Mouse (Mus musculus) liver, embryonic 13.5 days (tissue): Measurements from ENCODE around the gene Bex3. TPM values are rescaled to one million over a fixed set of nuclear protein-coding genes. Genes with fewer than 3 reads are reported as not detected.
"Not testable (repeated sequence)": the region's sequence is repeated elsewhere in the genome, so short reads cannot be mapped to it uniquely, and the experiment has no call there.

Experiments
- ATAC-seq: fragments of 200-750 bp; cut with Nextera tagmentation; 2 replicates; pipeline ENCODE4 v1.8.0; 2017; ENCODE audit warnings: low read depth, mild to moderate bottlenecking, moderate number of reproducible peaks, moderate library complexity
- DNase-seq: peaks from one replicate; pipeline ENCODE4 v3.0.0; 2022
- H3K27ac ChIP-seq: fragments of 300-500 bp; sonication (generic); 2 replicates; pipeline ENCODE4 v1.5.1; 2015; ENCODE audit warnings: moderate library complexity, mild to moderate bottlenecking, inconsistent platforms
- H3K27me3 ChIP-seq: fragments of 300-500 bp; sonication (generic); 2 replicates; pipeline ENCODE4 v1.6.1; 2015; ENCODE audit warnings: mild to moderate bottlenecking, inconsistent platforms
- H3K36me3 ChIP-seq: fragments of 300-500 bp; sonication (generic); 2 replicates; pipeline ENCODE4 v1.6.1; 2015; ENCODE audit warnings: mild to moderate bottlenecking, inconsistent platforms
- H3K4me1 ChIP-seq: fragments of 300-500 bp; sonication (generic); replicated peaks from 2 replicates; pipeline ENCODE4 v1.6.1; 2015; ENCODE audit warnings: inconsistent platforms
- H3K4me2 ChIP-seq: fragments of 300-500 bp; sonication (generic); 2 replicates; pipeline ENCODE4 v1.6.1; 2015; ENCODE audit warnings: inconsistent platforms, mild to moderate bottlenecking, moderate library complexity
- H3K4me3 ChIP-seq: fragments of 300-500 bp; sonication (generic); replicated peaks from 2 replicates; pipeline ENCODE4 v1.5.1; 2015; ENCODE audit warnings: mild to moderate bottlenecking, inconsistent platforms
- H3K9ac ChIP-seq: fragments of 300-500 bp; sonication (generic); 2 replicates; pipeline ENCODE4 v1.6.1; 2015; ENCODE audit warnings: mild to moderate bottlenecking, inconsistent platforms
- H3K9me3 ChIP-seq: fragments of 300-500 bp; sonication (generic); replicated peaks from 2 replicates; pipeline ENCODE4 v1.6.1; 2016; ENCODE audit warnings: inconsistent platforms
- WGBS: fragments of 180-500 bp; shearing (Covaris S2); methylation state at CpG from one replicate; pipeline ENCODE4 v1.1.7; 2015; ENCODE audit not compliant: insufficient replicate concordance; 5-methylcytosine and 5-hydroxymethylcytosine counted together
- polyA plus RNA-seq: library from polyadenylated mRNA; unstranded; fragments of >200 nt; fragmentation: Nextera tagmentation; extraction: Ambion mirVana; gene quantifications from 2 replicates; pipeline ENCODE4 v1.2.1, GENCODE M21; 2015

Bex3 gene
- 238 and 269 TPM in 2 replicates for polyA plus RNA-seq

GRCm38 (mm10) chrX:136269743-136270392 lies at the start of gene Bex3:
Gene Bex3, plus strand, starts transcription at chrX:136270253.
- not testable (repeated sequence) for H3K27me3 ChIP-seq, H3K9me3 ChIP-seq

DNA sequence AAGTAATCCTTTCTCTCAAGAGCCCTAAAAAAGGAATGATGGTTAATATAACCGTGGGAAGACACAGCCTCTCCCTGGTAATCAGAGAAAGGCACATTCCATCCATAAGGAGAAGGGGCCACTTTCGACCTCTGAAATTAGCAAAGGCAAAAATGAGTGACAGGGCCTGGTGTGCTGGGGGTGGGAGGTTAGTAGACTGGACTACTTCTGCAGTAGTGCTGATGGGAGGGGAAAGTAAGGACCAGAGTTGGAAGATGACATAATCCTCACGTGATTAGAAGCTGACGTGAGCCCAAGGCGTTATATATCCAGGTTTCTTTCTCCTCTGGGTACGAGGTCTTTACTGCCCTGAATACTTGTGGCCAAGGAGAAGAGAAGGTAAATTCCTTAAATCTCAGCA lies 46.3 kb upstream of the Bex3 start:
- WGBS, result 61% methylated on average over 6 of the region's 6 CpGs

More at GRCm38 (mm10) chrX:136269743-136270392, at the start of gene Bex3:
- not testable (repeated sequence) for H3K27ac ChIP-seq, H3K36me3 ChIP-seq, H3K4me1 ChIP-seq
- WGBS, result 62% methylated on average over 5 of the region's 30 CpGs
- ATAC-seq (peak; percentile 97), DNase-seq (peak; percentile 52)
- Histone ChIP-seq H3K4me3 (peak within 1 kb of the TSS; percentile 56), H3K9ac (peak within 1 kb of the TSS; percentile 65), H3K4me2 (peak within 1 kb of the TSS; percentile 56)

GRCm38 (mm10) chrX:136227768-136228167 lies 42.3 kb upstream of the Bex3 start:
- WGBS, result 62% methylated on average over 4 of the region's 5 CpGs
- no peak for DNase-seq
- no peak overlapping the region for H3K4me3 ChIP-seq
- H3K9me3 ChIP-seq, result no peaks in the 10 kb centered on the region
- H3K36me3 ChIP-seq, result no peaks in the 10 kb centered on the region
- no peaks in the 10 kb centered on the region for H3K4me1 ChIP-seq
- no peaks in the 10 kb centered on the region; the same call in 1 of the 2 replicates for H3K27me3 ChIP-seq
- no peak overlapping the region for H3K4me2 ChIP-seq
- H3K9ac ChIP-seq, result no peak overlapping the region
- H3K27ac ChIP-seq, result no peak overlapping the region
- no peak for ATAC-seq

More for the DNA sequence above, 46.3 kb upstream of the Bex3 start:
- DNase-seq, result no peak
- H3K9me3 ChIP-seq, result no peaks in the 10 kb centered on the region
- H3K4me2 ChIP-seq, result no peak overlapping the region
- H3K27ac ChIP-seq, result no peak overlapping the region
- no peaks in the 10 kb centered on the region; the same call in 1 of the 2 replicates for H3K27me3 ChIP-seq
- H3K4me1 ChIP-seq, result no peaks in the 10 kb centered on the region
- H3K9ac ChIP-seq, result no peak overlapping the region
- H3K4me3 ChIP-seq, result no peak overlapping the region
- H3K36me3 ChIP-seq, result no peaks in the 10 kb centered on the region
- ATAC-seq, result no peak

GRCm38 (mm10) chrX:136238118-136238517 lies 31.9 kb upstream of the Bex3 start:
- no peaks in the 10 kb centered on the region for H3K36me3 ChIP-seq
- H3K27ac ChIP-seq, result no peak overlapping the region
- H3K9ac ChIP-seq, result no peak overlapping the region
- no peaks in the 10 kb centered on the region for H3K27me3 ChIP-seq
- 0 out of 2 replicates have a peak, but pooled peaks cover 6% of the 10 kb centered on the region for H3K4me1 ChIP-seq
- no peak for ATAC-seq
- 40% methylated on average over 3 of the region's 3 CpGs for WGBS
- no peak overlapping the region for H3K4me2 ChIP-seq
- H3K4me3 ChIP-seq, result no peak overlapping the region
- H3K9me3 ChIP-seq, result no peaks in the 10 kb centered on the region
- DNase-seq, result no peak

DNA sequence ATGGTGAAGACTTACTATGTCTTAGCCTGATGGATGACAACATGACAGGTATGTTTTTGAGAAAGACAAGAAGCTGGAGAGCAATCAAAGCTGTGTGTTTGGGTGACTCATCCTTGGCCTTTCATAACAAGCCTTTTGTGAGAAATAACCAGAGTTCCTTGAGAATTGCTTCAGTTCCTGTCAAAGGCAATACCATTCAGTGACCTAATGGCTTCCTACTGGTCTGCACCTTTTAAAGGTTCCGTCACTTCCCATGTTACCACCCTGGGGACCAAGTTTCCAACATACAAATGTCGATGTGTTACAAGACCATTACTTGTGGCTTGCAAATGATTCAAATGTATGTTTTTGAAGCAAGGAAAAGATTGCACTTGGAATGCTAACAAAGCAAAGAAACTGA lies 26.9 kb upstream of the Bex3 start:
- no peak for ATAC-seq

DNA sequence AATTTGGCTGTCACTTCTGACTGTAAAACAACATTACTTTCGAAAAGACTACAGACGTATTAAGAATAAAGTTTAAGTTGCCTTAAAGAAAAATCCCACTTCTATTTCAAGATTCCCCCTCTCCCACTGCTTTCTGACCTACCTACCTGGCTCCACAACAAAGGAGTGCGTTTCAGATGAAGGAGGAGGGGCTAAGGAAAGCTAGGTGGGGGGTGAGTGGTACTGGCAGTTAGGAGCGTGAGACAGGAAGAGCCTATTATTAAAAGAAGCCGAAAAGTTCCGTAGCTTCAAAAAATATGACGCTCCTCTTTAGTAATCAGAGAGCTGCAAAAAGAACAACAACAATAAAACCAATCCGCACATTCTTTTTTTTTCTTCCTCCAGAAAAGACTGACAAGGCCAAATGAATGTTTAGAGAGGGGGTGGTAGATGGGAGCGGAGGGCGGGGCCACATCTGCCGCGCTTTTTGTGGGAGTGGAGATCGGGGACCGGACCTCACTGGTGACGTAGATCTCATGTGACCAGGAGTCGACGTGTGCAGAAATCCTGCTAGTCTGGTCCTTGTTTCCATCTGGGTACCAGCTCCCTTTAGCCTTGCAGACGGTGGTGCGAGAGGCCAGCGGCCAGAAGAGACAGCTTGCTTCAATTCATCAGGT lies 25.4 kb upstream of the Bex3 start, which contains the start of gene Tceal9:
TSS of gene Tceal9 (plus strand) at position 506 of the 656 bp plus-strand sequence.
- no peaks in the 10 kb centered on the region for H3K9me3 ChIP-seq
- H3K4me2 ChIP-seq, result peak within 1 kb of the TSS; percentile 74
- H3K36me3 ChIP-seq, result peaks cover 5% of the 10 kb centered on the region; the same call in 1 of the 2 replicates
- DNase-seq (peak; percentile 69), ATAC-seq (peak; percentile 94)
- H3K4me3 ChIP-seq, result peak within 1 kb of the TSS; percentile 66
- no peaks in the 10 kb centered on the region for H3K27me3 ChIP-seq
- 20% methylated on average over 20 of the region's 20 CpGs for WGBS
- H3K4me1 ChIP-seq, result 0 out of 2 replicates have a peak, but pooled peaks cover 3% of the 10 kb centered on the region
- peak within 1 kb of the TSS; percentile 77 for H3K9ac ChIP-seq
- peak within 1 kb of the TSS; percentile 64 for H3K27ac ChIP-seq

More for the DNA sequence above, 26.9 kb upstream of the Bex3 start:
- no peaks in the 10 kb centered on the region for H3K9me3 ChIP-seq
- no peak for DNase-seq
- no peak overlapping the region for H3K9ac ChIP-seq
- 71% methylated on average over 2 of the region's 2 CpGs for WGBS
- H3K27ac ChIP-seq, result no peak overlapping the region
- no peak overlapping the region for H3K4me3 ChIP-seq
- H3K36me3 ChIP-seq, result peaks cover 5% of the 10 kb centered on the region; the same call in 1 of the 2 replicates
- no peak overlapping the region for H3K4me2 ChIP-seq
- no peaks in the 10 kb centered on the region for H3K27me3 ChIP-seq
- H3K4me1 ChIP-seq, result 0 out of 2 replicates have a peak, but pooled peaks cover 3% of the 10 kb centered on the region

- no peak for DNase-seq
- Histone ChIP-seq H3K4me3 (peak overlapping the region; percentile 66), H3K4me1 (0 out of 2 replicates have a peak, but pooled peaks cover 3% of the 10 kb centered on the region)
Measured at GRCm38 (mm10) chrX:136245521-136246071, 24.5 kb upstream of the Bex3 start.

GRCm38 (mm10) chrX:136248811-136249210 lies 21.2 kb upstream of the Bex3 start:
- Histone ChIP-seq H3K27ac (no peak overlapping the region), H3K9me3 (no peaks in the 10 kb centered on the region), H3K4me3 (no peak overlapping the region), H3K4me1 (peaks cover 10% of the 10 kb centered on the region), H3K36me3 (peaks cover 5% of the 10 kb centered on the region; the same call in 1 of the 2 replicates), H3K4me2 (no peak overlapping the region), H3K27me3 (no peaks in the 10 kb centered on the region), H3K9ac (no peak overlapping the region)
- ATAC-seq, result no peak
- WGBS, result 78% methylated on average over 6 of the region's 6 CpGs
- no peak for DNase-seq

More at GRCm38 (mm10) chrX:136245521-136246071, 24.5 kb upstream of the Bex3 start:
- WGBS, result 22% methylated on average over 15 of the region's 15 CpGs
- Histone ChIP-seq H3K27me3 (no peaks in the 10 kb centered on the region), H3K4me2 (peak overlapping the region; percentile 74), H3K9ac (peak overlapping the region; percentile 77), H3K36me3 (peaks cover 5% of the 10 kb centered on the region; the same call in 1 of the 2 replicates), H3K27ac (peak overlapping the region; percentile 64), H3K9me3 (no peaks in the 10 kb centered on the region)
- peak; percentile 58 for ATAC-seq

GRCm38 (mm10) chrX:136249671-136250070 lies 20.4 kb upstream of the Bex3 start:
- Histone ChIP-seq H3K27ac (no peak overlapping the region), H3K4me1 (peaks cover 10% of the 10 kb centered on the region), H3K9ac (no peak overlapping the region), H3K27me3 (no peaks in the 10 kb centered on the region), H3K9me3 (no peaks in the 10 kb centered on the region), H3K36me3 (peaks cover 5% of the 10 kb centered on the region; the same call in 1 of the 2 replicates), H3K4me3 (no peak overlapping the region), H3K4me2 (no peak overlapping the region)
- WGBS, result 63% methylated on average over 7 of the region's 7 CpGs
- ATAC-seq (no peak), DNase-seq (no peak)

DNA sequence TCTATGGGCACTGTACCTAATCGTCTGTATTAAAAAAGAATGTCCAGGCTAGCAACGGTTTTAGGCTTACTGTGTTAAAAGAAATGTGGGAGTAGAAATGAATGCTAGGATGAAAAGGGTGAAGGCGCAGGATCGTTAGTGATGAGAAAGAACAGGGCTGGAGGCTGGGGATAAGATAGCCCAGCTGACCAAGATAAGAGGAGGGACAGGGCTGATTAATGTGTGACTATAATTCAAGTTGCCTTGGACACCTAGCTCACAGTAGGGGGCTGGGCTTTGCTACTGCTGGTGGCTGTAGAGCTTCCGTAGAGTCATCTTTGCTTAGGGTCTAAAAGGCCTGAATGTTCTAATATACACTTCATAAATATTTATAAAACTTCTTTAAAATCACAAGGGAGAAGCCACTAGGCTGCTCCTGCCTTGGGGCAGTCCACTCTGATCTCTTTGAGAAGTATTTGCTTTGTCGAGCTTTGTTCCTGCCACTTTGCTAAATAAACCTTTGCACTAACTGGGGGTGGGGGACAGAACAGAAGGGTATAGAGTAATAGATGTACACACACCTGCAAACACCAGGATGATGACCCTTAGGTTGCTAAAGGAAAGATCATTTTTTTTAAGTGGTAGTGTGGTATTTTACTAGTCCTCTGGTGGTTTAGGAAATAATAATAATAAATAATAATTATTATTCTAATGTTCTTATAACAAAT lies 17.9 kb upstream of the Bex3 start:
- DNase-seq (no peak), ATAC-seq (peak; percentile 90)
- Histone ChIP-seq H3K4me1 (peaks cover 10% of the 10 kb centered on the region), H3K9me3 (no peaks in the 10 kb centered on the region), H3K27me3 (no peaks in the 10 kb centered on the region), H3K4me3 (no peak overlapping the region), H3K36me3 (peaks cover 5% of the 10 kb centered on the region; the same call in 1 of the 2 replicates), H3K27ac (peak overlapping the region; percentile 39; the same call in 1 of the 2 replicates), H3K4me2 (peak overlapping the region; percentile 17; the same call in 1 of the 2 replicates), H3K9ac (no peak overlapping the region)
- WGBS, result 38% methylated on average over 6 of the region's 6 CpGs
